Mouse (Mus musculus) CH12F3 (cell line): ENCODE data around the gene Rap1gds1.

Experiments used
- in situ Hi-C: fragments of 300-500 bp; cut with MboI; formaldehyde crosslinking; loops from 2 replicates; pipeline ENCODE4 v1.14.3; 2020; ENCODE audit warnings: low sequenced_read_pairs

Rap1gds1 gene

DNA sequence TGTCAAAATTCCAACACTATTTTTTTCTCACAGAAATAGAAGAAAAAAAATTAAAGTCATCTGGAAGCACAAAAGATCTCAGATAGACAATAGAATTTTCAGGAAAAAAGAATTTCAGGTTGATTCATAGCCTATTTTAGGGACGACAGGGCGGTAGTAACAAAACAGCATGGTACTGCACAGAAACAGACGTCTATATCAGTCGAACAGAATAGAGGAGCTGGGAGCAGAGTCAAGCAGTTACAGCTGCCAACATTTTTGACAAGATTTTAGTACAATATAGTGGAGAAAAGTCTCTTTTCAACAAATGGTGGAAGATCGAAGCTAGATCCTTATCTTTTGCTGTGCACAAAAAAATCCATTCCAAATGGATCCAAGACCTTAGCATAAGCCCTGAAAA, 188.9 kb downstream of the Rap1gds1 start:
- in situ Hi-C loops = no loop called here

DNA sequence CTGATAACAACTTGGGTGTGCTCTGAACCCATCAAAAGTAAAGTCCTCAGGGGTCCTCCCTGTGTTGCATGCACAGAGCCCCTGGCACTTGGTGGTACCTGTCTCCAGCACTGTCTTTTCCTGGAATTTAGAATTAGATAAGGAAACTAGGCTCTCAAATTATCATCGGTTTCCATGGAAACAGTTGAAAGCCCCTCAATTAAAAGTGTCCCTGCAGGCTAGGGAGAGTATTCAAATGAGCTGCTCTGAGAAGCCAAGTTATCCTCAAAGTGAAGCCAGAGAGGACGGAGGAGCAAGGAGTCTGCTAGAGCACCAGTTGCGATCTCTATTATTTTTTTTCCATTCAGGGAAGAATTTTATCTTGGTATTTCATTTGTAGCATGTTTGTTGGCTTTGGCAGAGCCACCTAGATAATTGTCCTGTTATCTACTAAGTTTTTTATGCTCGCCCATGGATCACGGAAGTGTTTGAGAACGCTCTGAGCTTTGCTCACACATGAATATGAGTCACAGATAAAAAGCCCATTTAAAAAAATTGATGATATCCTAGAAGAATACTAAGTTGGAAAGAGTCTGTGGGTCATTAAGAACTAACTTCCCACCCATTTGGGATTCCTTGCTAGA, 193.2 kb downstream of the Rap1gds1 start:
- in situ Hi-C loops = no loop called here

DNA sequence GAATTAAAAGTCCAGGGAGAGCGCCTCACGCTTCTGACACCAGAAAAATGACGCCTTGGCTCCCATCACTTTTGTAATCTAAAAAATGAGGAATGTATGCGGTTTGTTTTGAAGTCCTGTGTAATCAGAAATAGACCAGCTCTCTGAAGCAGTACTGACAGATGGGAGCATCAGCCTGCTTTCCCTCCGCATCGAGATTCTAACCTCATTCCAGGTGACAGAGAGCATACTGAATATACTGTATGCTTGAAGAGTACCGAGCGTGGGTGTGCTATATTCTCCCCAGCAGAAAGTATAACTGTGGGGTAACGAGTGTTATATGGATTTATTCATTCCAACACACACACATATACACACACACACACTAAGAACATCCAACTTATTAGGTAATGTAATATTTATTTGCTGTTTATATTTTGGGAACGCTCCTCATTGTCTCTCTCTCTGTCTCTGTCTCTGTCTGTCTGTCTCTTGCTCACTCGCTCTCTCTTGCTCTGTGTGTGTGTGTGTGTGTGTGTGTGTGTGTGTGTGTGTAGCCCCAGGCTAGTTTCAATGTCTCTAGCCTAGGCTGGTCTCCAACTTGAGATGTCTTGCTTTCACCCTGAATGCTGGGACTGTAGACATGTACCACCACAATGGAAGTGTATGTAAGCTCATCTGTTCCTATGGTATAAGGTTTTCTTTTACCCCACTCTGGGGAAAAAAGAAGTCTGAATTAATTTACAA, 193.8 kb downstream of the Rap1gds1 start:
- in situ Hi-C loops = no loop called here

DNA sequence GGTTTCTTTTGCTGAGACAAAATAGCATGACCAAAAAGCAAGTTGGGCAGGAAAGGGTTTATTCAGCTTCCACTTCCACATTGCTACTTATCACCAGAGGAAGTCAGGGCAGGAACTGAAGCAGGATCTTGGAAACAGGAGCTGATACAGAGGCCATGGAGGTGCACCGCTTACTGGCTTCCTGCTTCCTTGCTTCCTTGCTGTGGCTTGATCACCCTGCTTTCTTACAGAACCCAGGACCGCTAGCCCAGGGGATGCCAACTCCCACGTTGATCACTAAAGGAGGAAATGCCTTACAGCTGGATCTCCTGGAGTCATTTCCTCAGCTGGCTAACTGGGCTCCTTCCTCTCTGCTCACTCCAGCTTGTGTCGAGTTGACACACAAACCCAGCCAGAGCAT, 197.3 kb downstream of the Rap1gds1 start:
- in situ Hi-C loops = no loop called here

DNA sequence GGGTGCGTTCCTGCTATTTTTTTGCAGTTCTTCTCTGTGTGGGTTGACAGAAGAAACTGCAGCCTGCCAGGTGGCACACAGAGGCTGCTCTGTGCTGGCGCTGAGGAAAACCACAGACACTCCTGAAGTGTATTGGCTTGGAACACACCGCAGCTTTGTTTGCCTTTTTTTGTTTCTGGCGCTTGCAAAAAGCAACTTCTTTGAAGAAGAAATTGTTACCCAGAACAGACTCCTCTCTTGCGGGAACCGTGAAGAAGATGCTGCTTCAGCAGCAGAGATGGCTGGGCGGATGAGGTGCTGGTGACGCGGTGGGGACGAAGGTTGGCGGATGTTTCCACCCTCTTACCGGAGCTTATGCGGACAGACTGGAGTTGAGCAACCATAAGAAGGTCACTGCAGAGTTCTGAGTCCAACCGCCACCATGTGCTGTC, 198.1 kb downstream of the Rap1gds1 start:
- in situ Hi-C loops = no loop called here

DNA sequence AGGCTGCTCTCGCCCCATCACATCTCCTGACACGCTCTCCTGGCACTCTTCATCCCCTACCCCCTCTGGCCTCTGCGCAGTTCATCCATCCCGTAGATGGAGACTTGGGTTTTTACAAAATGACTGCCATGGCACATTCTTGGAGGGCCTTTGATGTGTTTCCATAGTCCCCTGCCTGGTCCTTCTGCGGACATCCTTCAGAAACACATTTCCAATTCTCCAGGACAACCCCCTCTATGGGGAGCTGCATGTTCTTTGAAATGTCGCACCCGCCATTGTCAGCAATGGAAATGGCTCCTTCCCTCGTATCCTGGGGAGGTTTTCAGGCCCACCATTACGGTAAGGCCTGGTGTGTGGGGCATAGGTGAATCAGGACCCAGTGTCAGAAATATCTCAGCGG, 198.6 kb downstream of the Rap1gds1 start:
- in situ Hi-C loops = no loop called here

DNA sequence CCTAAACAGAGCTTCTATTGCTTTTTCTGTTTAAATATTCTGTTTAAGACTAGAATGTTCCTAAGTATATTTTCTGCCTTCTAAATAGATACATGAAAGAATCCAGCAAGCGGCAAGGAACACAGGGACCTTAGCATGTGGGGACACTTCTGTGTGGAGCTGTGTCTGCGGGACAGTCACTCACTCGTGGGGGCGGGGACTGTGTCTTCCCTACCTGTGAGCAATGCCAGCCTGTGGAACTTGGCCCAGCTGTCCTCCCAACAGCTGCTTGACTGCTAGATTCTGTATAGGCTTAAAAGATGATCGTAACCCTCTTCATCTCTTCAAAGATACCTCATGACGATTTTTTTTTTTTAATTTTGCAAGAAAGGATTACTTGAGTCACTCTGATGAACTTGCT, 199.1 kb downstream of the Rap1gds1 start:
- in situ Hi-C loops = no loop called here
